Mouse (Mus musculus) liver, embryonic 14.5 days (tissue): Measurements from ENCODE around the gene Ltbr.

Experiments used
- CTCF ChIP-seq: IDR thresholded peaks from 2 replicates; pipeline ENCODE4 v1.5.1; 2016; ENCODE audit warnings: antibody characterized with exemption, low read depth, control low read depth
- EP300 ChIP-seq: IDR thresholded peaks from 2 replicates; pipeline ENCODE4 v1.6.1; 2016; ENCODE audit warnings: antibody characterized with exemption, low read depth

DNA sequence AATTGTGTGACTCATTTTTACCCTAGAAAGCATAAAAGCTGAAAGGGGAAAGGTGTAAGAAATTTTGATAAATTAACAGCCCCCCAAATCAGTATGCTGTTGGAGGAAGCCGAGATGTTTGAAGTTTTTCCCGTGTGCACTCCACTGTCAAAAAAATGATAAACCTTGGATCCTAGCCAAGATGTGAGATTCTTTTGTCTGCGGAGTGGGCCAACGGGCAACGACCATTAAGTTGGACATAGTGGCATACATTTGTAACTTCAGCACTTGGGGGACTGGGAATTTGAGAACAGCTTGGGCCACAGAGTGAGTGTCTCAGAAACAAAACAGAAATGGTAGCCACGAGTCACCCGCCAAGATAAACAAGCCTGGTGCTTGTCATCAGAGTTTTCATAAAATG, 3.4 kb upstream of the Ltbr start:
- TF ChIP-seq EP300 = no peak
- TF ChIP-seq CTCF = no peak
